Mouse (Mus musculus): ENCODE data around the gene Kcna3. TPM values are rescaled to one million over a fixed set of nuclear protein-coding genes. Genes with fewer than 3 reads are reported as not detected.

Gene Kcna3
- polyA plus RNA-seq, 1 experiment from 2014 or later, result 0.29 TPM

GRCm38 (mm10) chr3:107037105-107037504, 1.1 kb downstream of the Kcna3 start:
- ATAC-seq, result no peak
- WGBS, result 57% methylated on average over 12 of the region's 12 CpGs
- no peak for TF ChIP-seq CTCF (IDR thresholded peaks at IDR 0.05; ENCODE audit: low read depth)

GRCm38 (mm10) chr3:107037536-107038155, 1.7 kb downstream of the Kcna3 start:
- 75% methylated on average over 16 of the region's 16 CpGs for WGBS
- Histone ChIP-seq H3K9me3 (ENCODE audit: control insufficient read depth) (no peaks in the 10 kb centered on the region), H3K36me3 (ENCODE audit: control insufficient read depth, insufficient read depth) (no peaks in the 10 kb centered on the region), H3K4me3 (ENCODE audit: low read depth, low read length) (no peak overlapping the region), H3K27ac (ENCODE audit: low read depth, low read length) (no peak overlapping the region), H3K4me2 (replicated peaks; ENCODE audit: low read depth) (peak overlapping the region; percentile 94; the same call in 1 of the 2 replicates), H3K4me1 (replicated peaks; ENCODE audit: control insufficient read depth, insufficient read depth, low read length) (no peaks in the 10 kb centered on the region), H3K9ac (ENCODE audit: low read depth, low read length) (no peak overlapping the region), H3K27me3 (replicated peaks; ENCODE audit: control insufficient read depth, insufficient read depth, low read length) (peaks cover 27% of the 10 kb centered on the region)
- no peak for TF ChIP-seq CTCF (IDR thresholded peaks at IDR 0.05; ENCODE audit: low read depth)
- ATAC-seq, result no peak

More at GRCm38 (mm10) chr3:107037105-107037504, 1.1 kb downstream of the Kcna3 start:
- Histone ChIP-seq H3K4me3 (ENCODE audit: low read depth, low read length) (peak overlapping the region; percentile 67), H3K27ac (ENCODE audit: low read depth, low read length) (no peak overlapping the region), H3K27me3 (replicated peaks; ENCODE audit: control insufficient read depth, insufficient read depth, low read length) (peaks cover 27% of the 10 kb centered on the region), H3K4me2 (replicated peaks; ENCODE audit: low read depth) (peak overlapping the region; percentile 94), H3K9ac (ENCODE audit: low read depth, low read length) (no peak overlapping the region), H3K9me3 (ENCODE audit: control insufficient read depth) (no peaks in the 10 kb centered on the region), H3K36me3 (ENCODE audit: control insufficient read depth, insufficient read depth) (no peaks in the 10 kb centered on the region), H3K4me1 (replicated peaks; ENCODE audit: control insufficient read depth, insufficient read depth, low read length) (no peaks in the 10 kb centered on the region)

GRCm38 (mm10) chr3:107038156-107038536, 2.2 kb downstream of the Kcna3 start:
- no peak overlapping the region for H3K4me2 ChIP-seq (replicated peaks; ENCODE audit: low read depth)
- no peak for ATAC-seq
- H3K36me3 ChIP-seq (ENCODE audit: control insufficient read depth, insufficient read depth), result no peaks in the 10 kb centered on the region
- no peak overlapping the region for H3K9ac ChIP-seq (ENCODE audit: low read depth, low read length)
- no peak for TF ChIP-seq CTCF (IDR thresholded peaks at IDR 0.05; ENCODE audit: low read depth)
- H3K4me3 ChIP-seq (ENCODE audit: low read depth, low read length), result no peak overlapping the region
- peaks cover 27% of the 10 kb centered on the region for H3K27me3 ChIP-seq (replicated peaks; ENCODE audit: control insufficient read depth, insufficient read depth, low read length)
- WGBS, result 84% methylated on average over 6 of the region's 6 CpGs
- no peaks in the 10 kb centered on the region for H3K9me3 ChIP-seq (ENCODE audit: control insufficient read depth)
- H3K4me1 ChIP-seq (replicated peaks; ENCODE audit: control insufficient read depth, insufficient read depth, low read length), result no peaks in the 10 kb centered on the region
- H3K27ac ChIP-seq (ENCODE audit: low read depth, low read length), result no peak overlapping the region

- Histone ChIP-seq H3K9me3 (ENCODE audit: control insufficient read depth) (no peaks in the 10 kb centered on the region), H3K27ac (ENCODE audit: low read depth, low read length) (no peak overlapping the region), H3K4me2 (replicated peaks; ENCODE audit: low read depth) (no peak overlapping the region), H3K27me3 (replicated peaks; ENCODE audit: control insufficient read depth, insufficient read depth, low read length) (peaks cover 27% of the 10 kb centered on the region), H3K4me3 (ENCODE audit: low read depth, low read length) (no peak overlapping the region), H3K4me1 (replicated peaks; ENCODE audit: control insufficient read depth, insufficient read depth, low read length) (no peaks in the 10 kb centered on the region), H3K36me3 (ENCODE audit: control insufficient read depth, insufficient read depth) (no peaks in the 10 kb centered on the region), H3K9ac (ENCODE audit: low read depth, low read length) (no peak overlapping the region)
- ATAC-seq, result no peak
- 67% methylated on average over 10 of the region's 10 CpGs for WGBS
- no peak for TF ChIP-seq CTCF (IDR thresholded peaks at IDR 0.05; ENCODE audit: low read depth)
These were observed 2.8 kb downstream of the Kcna3 start for GRCm38 (mm10) chr3:107038661-107039223.

GRCm38 (mm10) chr3:107039306-107039705, 3.3 kb downstream of the Kcna3 start:
- Histone ChIP-seq H3K4me3 (ENCODE audit: low read depth, low read length) (no peak overlapping the region), H3K9me3 (ENCODE audit: control insufficient read depth) (no peaks in the 10 kb centered on the region), H3K4me2 (replicated peaks; ENCODE audit: low read depth) (no peak overlapping the region), H3K4me1 (replicated peaks; ENCODE audit: control insufficient read depth, insufficient read depth, low read length) (no peaks in the 10 kb centered on the region), H3K9ac (ENCODE audit: low read depth, low read length) (no peak overlapping the region), H3K36me3 (ENCODE audit: control insufficient read depth, insufficient read depth) (no peaks in the 10 kb centered on the region), H3K27me3 (replicated peaks; ENCODE audit: control insufficient read depth, insufficient read depth, low read length) (peaks cover 27% of the 10 kb centered on the region), H3K27ac (ENCODE audit: low read depth, low read length) (no peak overlapping the region)
- no peak for TF ChIP-seq CTCF (IDR thresholded peaks at IDR 0.05; ENCODE audit: low read depth)
- ATAC-seq, result no peak

- Histone ChIP-seq H3K4me1 (replicated peaks; ENCODE audit: control insufficient read depth, insufficient read depth, low read length) (no peaks in the 10 kb centered on the region), H3K36me3 (ENCODE audit: control insufficient read depth, insufficient read depth) (no peaks in the 10 kb centered on the region), H3K4me2 (replicated peaks; ENCODE audit: low read depth) (no peak overlapping the region), H3K9ac (ENCODE audit: low read depth, low read length) (no peak overlapping the region), H3K9me3 (ENCODE audit: control insufficient read depth) (no peaks in the 10 kb centered on the region), H3K27ac (ENCODE audit: low read depth, low read length) (no peak overlapping the region), H3K4me3 (ENCODE audit: low read depth, low read length) (no peak overlapping the region), H3K27me3 (replicated peaks; ENCODE audit: control insufficient read depth, insufficient read depth, low read length) (peaks cover 24% of the 10 kb centered on the region)
- 84% methylated on average over 3 of the region's 3 CpGs for WGBS
- TF ChIP-seq CTCF (IDR thresholded peaks at IDR 0.05; ENCODE audit: low read depth), result no peak
- ATAC-seq, result no peak
These were observed 4.4 kb downstream of the Kcna3 start for GRCm38 (mm10) chr3:107040408-107040807.

Data from intestine, postnatal 0 days (tissue).